Mouse (Mus musculus) erythroblast, embryonic 14.5 days (primary cell): ENCODE measurements around the gene Klhl29. TPM values are rescaled to one million over a fixed set of nuclear protein-coding genes. Genes with fewer than 3 reads are reported as not detected.

Source experiments
- H3K27me3 ChIP-seq: 2 replicates; pipeline ENCODE4 v1.6.1; 2012; ENCODE audit warnings: inconsistent platforms; ENCODE audit not compliant: control insufficient read depth
- H3K36me3 ChIP-seq: 2 replicates; pipeline ENCODE4 v1.6.1; 2012; ENCODE audit warnings: mild to moderate bottlenecking, inconsistent platforms; ENCODE audit not compliant: control insufficient read depth
- H3K4me1 ChIP-seq: 2 replicates; pipeline ENCODE4 v1.6.1; 2012; ENCODE audit warnings: inconsistent platforms; ENCODE audit not compliant: control insufficient read depth
- H3K4me3 ChIP-seq: replicated peaks from 2 replicates; pipeline ENCODE3; 2012; ENCODE audit warnings: moderate library complexity, mild to moderate bottlenecking, inconsistent platforms
- H3K9me3 ChIP-seq: 2 replicates; pipeline ENCODE4 v1.6.1; 2012; ENCODE audit warnings: low read length, inconsistent platforms, mixed read lengths; ENCODE audit not compliant: control insufficient read depth
- GATA1 ChIP-seq: IDR thresholded peaks from 2 replicates; pipeline ENCODE4 v1.6.1; 2012; ENCODE audit warnings: low read length, inconsistent platforms, mixed read lengths
- TAL1 ChIP-seq: IDR thresholded peaks from 3 replicates; pipeline ENCODE4 v1.6.1; 2012; ENCODE audit warnings: low read length, inconsistent platforms, mixed read lengths
- polyA plus RNA-seq: library from polyadenylated mRNA; stranded (reverse); fragments of >175 nt; gene quantifications from 2 replicates; pipeline ENCODE4 v1.2.3, GENCODE M21; 2012

The Klhl29 gene
- polyA plus RNA-seq, 1 experiment: not detected

GRCm38 (mm10) chr12:5165411-5165810 is 210.1 kb downstream of the Klhl29 start:
- no peaks in the 10 kb centered on the region for H3K4me1 ChIP-seq
- no peaks in the 10 kb centered on the region for H3K27me3 ChIP-seq
- no peak overlapping the region for H3K4me3 ChIP-seq
- no peak for TF ChIP-seq GATA1
- TF ChIP-seq TAL1: no peak
- H3K36me3 ChIP-seq: no peaks in the 10 kb centered on the region
- no peaks in the 10 kb centered on the region for H3K9me3 ChIP-seq

- Histone ChIP-seq H3K36me3 (no peaks in the 10 kb centered on the region), H3K9me3 (no peaks in the 10 kb centered on the region), H3K27me3 (no peaks in the 10 kb centered on the region), H3K4me1 (no peaks in the 10 kb centered on the region), H3K4me3 (no peak overlapping the region)
- TF ChIP-seq GATA1: no peak
- no peak for TF ChIP-seq TAL1
These were observed 212.8 kb downstream of the Klhl29 start for GRCm38 (mm10) chr12:5162672-5163071.

GRCm38 (mm10) chr12:5161631-5162030 is 213.9 kb downstream of the Klhl29 start:
- TF ChIP-seq TAL1 (no peak), GATA1 (no peak)
- Histone ChIP-seq H3K4me3 (no peak overlapping the region), H3K4me1 (no peaks in the 10 kb centered on the region), H3K36me3 (no peaks in the 10 kb centered on the region), H3K27me3 (no peaks in the 10 kb centered on the region), H3K9me3 (no peaks in the 10 kb centered on the region)

GRCm38 (mm10) chr12:5157931-5158481 is 217.5 kb downstream of the Klhl29 start:
- no peaks in the 10 kb centered on the region for H3K36me3 ChIP-seq
- H3K27me3 ChIP-seq: no peaks in the 10 kb centered on the region
- no peaks in the 10 kb centered on the region for H3K4me1 ChIP-seq
- TF ChIP-seq TAL1 (no peak), GATA1 (no peak)
- no peaks in the 10 kb centered on the region for H3K9me3 ChIP-seq
- H3K4me3 ChIP-seq: no peak overlapping the region

GRCm38 (mm10) chr12:5157021-5157681 is 218.3 kb downstream of the Klhl29 start:
- no peaks in the 10 kb centered on the region for H3K4me1 ChIP-seq
- H3K9me3 ChIP-seq: no peaks in the 10 kb centered on the region
- H3K27me3 ChIP-seq: no peaks in the 10 kb centered on the region
- no peaks in the 10 kb centered on the region for H3K36me3 ChIP-seq
- H3K4me3 ChIP-seq: no peak overlapping the region
- TF ChIP-seq TAL1 (no peak), GATA1 (no peak)

GRCm38 (mm10) chr12:5155177-5155576 is 220.3 kb downstream of the Klhl29 start:
- Histone ChIP-seq H3K36me3 (no peaks in the 10 kb centered on the region), H3K9me3 (no peaks in the 10 kb centered on the region), H3K27me3 (no peaks in the 10 kb centered on the region), H3K4me1 (no peaks in the 10 kb centered on the region), H3K4me3 (no peak overlapping the region)
- TF ChIP-seq GATA1 (no peak), TAL1 (no peak)

- TF ChIP-seq GATA1 (no peak), TAL1 (no peak)
- Histone ChIP-seq H3K4me1 (no peaks in the 10 kb centered on the region), H3K9me3 (no peaks in the 10 kb centered on the region), H3K36me3 (no peaks in the 10 kb centered on the region), H3K4me3 (no peak overlapping the region), H3K27me3 (no peaks in the 10 kb centered on the region)
These were observed 223.6 kb downstream of the Klhl29 start for GRCm38 (mm10) chr12:5151859-5152258.

- Histone ChIP-seq H3K4me3 (no peak overlapping the region), H3K36me3 (no peaks in the 10 kb centered on the region), H3K9me3 (no peaks in the 10 kb centered on the region), H3K27me3 (no peaks in the 10 kb centered on the region), H3K4me1 (no peaks in the 10 kb centered on the region)
- TF ChIP-seq TAL1 (no peak), GATA1 (no peak)
These were observed 228.0 kb downstream of the Klhl29 start for GRCm38 (mm10) chr12:5147346-5148035.

- Histone ChIP-seq H3K4me3 (no peak overlapping the region), H3K36me3 (no peaks in the 10 kb centered on the region), H3K27me3 (no peaks in the 10 kb centered on the region), H3K9me3 (no peaks in the 10 kb centered on the region), H3K4me1 (no peaks in the 10 kb centered on the region)
- TF ChIP-seq GATA1: no peak
- TF ChIP-seq TAL1: no peak
These were observed 231.3 kb downstream of the Klhl29 start for GRCm38 (mm10) chr12:5143903-5144781.
